Mouse (Mus musculus): ENCODE data around the gene Zcchc4.

The Zcchc4 gene

GRCm38 (mm10) chr5:52793230-52793629 is 18.0 kb downstream of the Zcchc4 start:
- DNase-seq (ENCODE audit: extremely low read depth, low read depth, low spot score) = no peak

GRCm38 (mm10) chr5:52794109-52794508 is 18.9 kb downstream of the Zcchc4 start:
- no peak for DNase-seq (ENCODE audit: extremely low read depth, low read depth, low spot score)

- no peak for DNase-seq (ENCODE audit: extremely low read depth, low read depth, low spot score)
These were observed 24.2 kb downstream of the Zcchc4 start for GRCm38 (mm10) chr5:52799274-52799985.

- DNase-seq (ENCODE audit: extremely low read depth, low read depth, low spot score) = no peak
These were observed 30.6 kb downstream of the Zcchc4 start for GRCm38 (mm10) chr5:52805801-52806200.

GRCm38 (mm10) chr5:52806349-52806748 is 31.1 kb downstream of the Zcchc4 start:
- DNase-seq (ENCODE audit: extremely low read depth, low read depth, low spot score) = no peak

GRCm38 (mm10) chr5:52807030-52807429 is 31.8 kb downstream of the Zcchc4 start:
- DNase-seq (ENCODE audit: extremely low read depth, low read depth, low spot score) = no peak

- DNase-seq (ENCODE audit: extremely low read depth, low read depth, low spot score) = no peak
These were observed 35.2 kb downstream of the Zcchc4 start for GRCm38 (mm10) chr5:52810446-52810845.

- no peak for DNase-seq (ENCODE audit: extremely low read depth, low read depth, low spot score)
These were observed 35.8 kb downstream of the Zcchc4 start for GRCm38 (mm10) chr5:52811056-52811455.

GRCm38 (mm10) chr5:52812456-52812855 is 37.2 kb downstream of the Zcchc4 start:
- no peak for DNase-seq (ENCODE audit: extremely low read depth, low read depth, low spot score)

- DNase-seq (ENCODE audit: extremely low read depth, low read depth, low spot score) = no peak
These were observed 38.1 kb downstream of the Zcchc4 start for GRCm38 (mm10) chr5:52813312-52813711.

GRCm38 (mm10) chr5:52818676-52819075 is 43.5 kb downstream of the Zcchc4 start:
- no peak for DNase-seq (ENCODE audit: extremely low read depth, low read depth, low spot score)

GRCm38 (mm10) chr5:52821691-52822090 is 46.5 kb downstream of the Zcchc4 start:
- no peak for DNase-seq (ENCODE audit: extremely low read depth, low read depth, low spot score)

- no peak for DNase-seq (ENCODE audit: extremely low read depth, low read depth, low spot score)
These were observed 52.7 kb downstream of the Zcchc4 start for GRCm38 (mm10) chr5:52827923-52828322.

- DNase-seq (ENCODE audit: extremely low read depth, low read depth, low spot score) = no peak
These were observed 57.8 kb downstream of the Zcchc4 start for GRCm38 (mm10) chr5:52833005-52833404.

GRCm38 (mm10) chr5:52833761-52834274 is 58.6 kb downstream of the Zcchc4 start, which contains the start of gene Anapc4:
TSS of gene Anapc4 (plus strand) at chr5:52834012.
- DNase-seq (ENCODE audit: extremely low read depth, low read depth, low spot score) = peak; percentile 31

- no peak for DNase-seq (ENCODE audit: extremely low read depth, low read depth, low spot score)
These were observed 59.2 kb downstream of the Zcchc4 start for GRCm38 (mm10) chr5:52834386-52834785.

- DNase-seq (ENCODE audit: extremely low read depth, low read depth, low spot score) = no peak
These were observed 69.1 kb downstream of the Zcchc4 start for GRCm38 (mm10) chr5:52844319-52844718.

GRCm38 (mm10) chr5:52855727-52856126 is 80.5 kb downstream of the Zcchc4 start:
- DNase-seq (ENCODE audit: extremely low read depth, low read depth, low spot score) = no peak

- DNase-seq (ENCODE audit: extremely low read depth, low read depth, low spot score) = no peak
These were observed 89.2 kb downstream of the Zcchc4 start for GRCm38 (mm10) chr5:52864446-52864845.

- no peak for DNase-seq (ENCODE audit: extremely low read depth, low read depth, low spot score)
These were observed 90.6 kb downstream of the Zcchc4 start for GRCm38 (mm10) chr5:52865825-52866224.

- DNase-seq (ENCODE audit: extremely low read depth, low read depth, low spot score) = no peak
These were observed 91.3 kb downstream of the Zcchc4 start for GRCm38 (mm10) chr5:52866361-52867155.

All from fat pad, adult 2 months (tissue).